Mouse (Mus musculus) splenic B cell, adult 2 months (primary cell): Measurements from ENCODE around the gene Fbxo42.
A peak's percentile ranks its signal among the peaks of the same experiment; 100 is the strongest.

Experiments used
- DNase-seq: peaks from one replicate; pipeline ENCODE4 v3.0.0-alpha.2; 2011; ENCODE audit warnings: low read depth, low spot score
- H3K27me3 ChIP-seq: 2 replicates; pipeline ENCODE4 v1.6.1; 2012; ENCODE audit warnings: mild to moderate bottlenecking, low read length, moderate library complexity, mixed read lengths; ENCODE audit not compliant: control insufficient read depth, poor library complexity, insufficient read depth, severe bottlenecking
- H3K36me3 ChIP-seq: 2 replicates; pipeline ENCODE4 v1.6.1; 2012; ENCODE audit warnings: mild to moderate bottlenecking, low read length, moderate library complexity, mixed read lengths; ENCODE audit not compliant: control insufficient read depth, poor library complexity, insufficient read depth, severe bottlenecking

The Fbxo42 gene

GRCm38 (mm10) chr4:141147112-141148008 lies at the start of gene Fbxo42:
TSS of gene Fbxo42 (plus strand) at chr4:141147913.
- DNase-seq = peak; percentile 97
- Histone ChIP-seq H3K27me3 (no peaks in the 10 kb centered on the region), H3K36me3 (no peaks in the 10 kb centered on the region)

- Histone ChIP-seq H3K36me3 (no peaks in the 10 kb centered on the region), H3K27me3 (no peaks in the 10 kb centered on the region)
- no peak for DNase-seq
Measured at GRCm38 (mm10) chr4:141098935-141099334, 48.8 kb upstream of the Fbxo42 start.

- DNase-seq = no peak
- no peaks in the 10 kb centered on the region for H3K27me3 ChIP-seq
- no peaks in the 10 kb centered on the region for H3K36me3 ChIP-seq
Measured at GRCm38 (mm10) chr4:141099956-141100355, 47.8 kb upstream of the Fbxo42 start.

GRCm38 (mm10) chr4:141101291-141101690 lies 46.4 kb upstream of the Fbxo42 start:
- no peak for DNase-seq
- no peaks in the 10 kb centered on the region for H3K36me3 ChIP-seq
- no peaks in the 10 kb centered on the region for H3K27me3 ChIP-seq

- DNase-seq = peak; percentile 40
- no peaks in the 10 kb centered on the region for H3K27me3 ChIP-seq
- no peaks in the 10 kb centered on the region for H3K36me3 ChIP-seq
Measured at GRCm38 (mm10) chr4:141101855-141102254, 45.9 kb upstream of the Fbxo42 start.

- H3K27me3 ChIP-seq = no peaks in the 10 kb centered on the region
- no peak for DNase-seq
- H3K36me3 ChIP-seq = peaks cover 3% of the 10 kb centered on the region
Measured at GRCm38 (mm10) chr4:141106526-141107183, 41.1 kb upstream of the Fbxo42 start.

- Histone ChIP-seq H3K36me3 (peaks cover 8% of the 10 kb centered on the region), H3K27me3 (no peaks in the 10 kb centered on the region)
- DNase-seq = no peak
Measured at GRCm38 (mm10) chr4:141108196-141108732, 39.4 kb upstream of the Fbxo42 start.

GRCm38 (mm10) chr4:141113831-141114230 lies 33.9 kb upstream of the Fbxo42 start:
- Histone ChIP-seq H3K27me3 (no peaks in the 10 kb centered on the region), H3K36me3 (peaks cover 15% of the 10 kb centered on the region)
- DNase-seq = no peak

GRCm38 (mm10) chr4:141114521-141114981 lies 33.2 kb upstream of the Fbxo42 start:
- DNase-seq = no peak
- peaks cover 15% of the 10 kb centered on the region for H3K36me3 ChIP-seq
- no peaks in the 10 kb centered on the region for H3K27me3 ChIP-seq

DNA sequence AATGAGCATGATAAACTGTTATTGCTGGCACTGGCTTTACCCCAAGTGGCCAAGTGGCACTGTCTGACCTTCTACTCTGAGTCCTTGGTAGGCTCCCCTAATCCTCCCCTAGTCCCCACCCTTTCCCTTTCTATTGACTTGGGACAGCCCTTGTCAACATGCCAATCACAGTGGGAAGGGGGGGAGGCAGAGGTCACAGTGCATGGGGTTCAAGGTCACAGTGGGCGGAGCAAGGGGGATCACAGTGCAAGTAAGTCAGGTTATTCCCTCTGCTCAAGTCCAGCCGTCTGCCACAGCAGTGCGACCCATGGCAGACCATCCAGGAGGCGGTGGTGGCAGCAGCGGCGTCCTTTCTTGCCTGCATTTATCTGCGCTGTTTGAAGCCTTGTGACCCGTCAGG lies 32.3 kb upstream of the Fbxo42 start:
- Histone ChIP-seq H3K36me3 (peaks cover 13% of the 10 kb centered on the region), H3K27me3 (no peaks in the 10 kb centered on the region)
- DNase-seq = no peak

GRCm38 (mm10) chr4:141118691-141119090 lies 29.0 kb upstream of the Fbxo42 start:
- no peaks in the 10 kb centered on the region for H3K27me3 ChIP-seq
- H3K36me3 ChIP-seq = peaks cover 6% of the 10 kb centered on the region

DNA sequence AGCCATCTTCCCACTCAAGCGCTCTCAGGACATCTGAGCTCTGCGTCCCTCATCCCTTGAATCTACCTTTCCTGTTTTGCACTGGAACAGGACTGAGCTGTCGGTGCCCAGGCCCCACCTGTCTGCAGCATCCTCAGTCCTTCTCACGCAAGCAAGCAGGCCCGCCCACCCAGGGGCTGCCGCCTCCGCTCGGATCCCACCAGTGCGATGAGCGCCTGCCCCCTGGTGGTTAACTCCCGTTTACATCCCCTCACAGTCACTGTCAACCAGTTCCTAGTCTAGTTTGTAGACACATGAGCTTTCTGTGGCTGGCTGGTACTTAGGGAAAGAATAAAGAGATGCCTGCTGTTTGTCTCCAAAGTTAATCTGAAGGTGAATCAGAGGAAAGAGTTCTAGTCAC lies 27.0 kb upstream of the Fbxo42 start:
- DNase-seq = peak; percentile 61
- Histone ChIP-seq H3K27me3 (no peaks in the 10 kb centered on the region), H3K36me3 (peaks cover 4% of the 10 kb centered on the region)

More at GRCm38 (mm10) chr4:141118691-141119090, 29.0 kb upstream of the Fbxo42 start:
- no peak for DNase-seq

- H3K27me3 ChIP-seq = no peaks in the 10 kb centered on the region
- no peak for DNase-seq
- 0 out of 2 replicates have a peak, but pooled peaks cover 3% of the 10 kb centered on the region for H3K36me3 ChIP-seq
Measured at GRCm38 (mm10) chr4:141122663-141123062, 25.1 kb upstream of the Fbxo42 start.

GRCm38 (mm10) chr4:141123065-141123464 lies 24.6 kb upstream of the Fbxo42 start:
- no peaks in the 10 kb centered on the region for H3K27me3 ChIP-seq

More at GRCm38 (mm10) chr4:141123065-141123464, 24.6 kb upstream of the Fbxo42 start:
- 0 out of 2 replicates have a peak, but pooled peaks cover 3% of the 10 kb centered on the region for H3K36me3 ChIP-seq
- no peak for DNase-seq
